Mouse (Mus musculus): ENCODE results near the gene Hipk4.

Gene Hipk4

DNA sequence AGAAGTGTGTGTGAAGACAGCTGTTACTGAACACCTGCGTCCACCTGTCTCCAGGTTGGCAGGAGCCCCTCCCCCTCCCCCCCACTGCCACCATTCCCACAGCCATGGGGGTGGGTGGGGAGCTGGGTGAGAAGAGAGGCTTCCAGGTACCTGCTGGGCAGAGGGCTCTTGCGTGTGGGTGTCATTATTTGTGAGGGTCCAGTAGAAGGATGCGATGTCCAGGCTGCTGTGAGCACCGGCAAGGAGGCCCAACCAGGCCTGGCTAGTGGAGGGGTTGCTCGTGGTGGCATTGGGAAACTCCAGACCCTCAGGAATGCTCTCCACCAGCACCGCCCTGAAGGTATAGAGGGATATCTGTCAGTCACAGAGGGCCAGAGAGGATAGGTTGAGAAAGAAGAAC is 17.9 kb downstream of the Hipk4 start:
- peak; percentile 31 for DNase-seq

DNA sequence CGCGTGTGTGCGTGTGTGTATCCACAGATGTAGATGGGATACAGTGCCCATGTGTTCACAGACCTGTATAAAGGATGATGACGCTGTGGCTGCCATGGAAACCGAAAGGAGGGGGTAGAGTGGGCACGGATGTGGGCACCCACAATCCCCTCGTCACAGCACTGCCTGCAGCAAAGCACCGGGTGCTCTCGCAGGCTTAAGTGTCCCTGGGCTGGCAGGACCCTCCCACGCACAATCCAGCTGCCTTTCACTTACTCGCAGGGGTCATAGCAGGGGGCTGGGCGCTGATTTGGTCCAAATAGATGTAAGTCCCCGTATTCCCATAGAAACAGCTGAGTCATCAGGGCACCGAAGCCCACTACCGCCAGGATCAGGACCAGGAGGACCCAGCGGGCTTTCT is 18.4 kb downstream of the Hipk4 start:
- DNase-seq: peak; percentile 96

DNA sequence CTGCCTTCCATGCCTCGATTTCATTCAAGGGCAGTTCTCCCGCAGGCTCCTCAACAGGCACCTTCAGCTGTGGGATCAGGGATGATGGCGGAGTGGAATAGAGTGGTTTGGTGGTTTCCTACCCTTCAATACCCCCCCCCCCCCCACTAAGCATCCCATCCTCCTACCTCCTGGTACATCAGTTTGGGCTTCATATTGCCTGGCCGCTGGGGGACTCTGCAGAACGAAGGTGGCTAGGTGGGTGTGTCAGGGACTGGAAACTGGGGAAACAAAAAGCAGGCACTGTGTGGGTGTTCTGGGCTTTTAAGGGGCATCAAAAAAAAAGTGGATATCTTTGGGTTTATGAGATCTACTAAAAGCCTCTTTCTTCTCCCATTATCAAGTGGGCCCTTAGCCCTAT is 18.9 kb downstream of the Hipk4 start:
- peak; percentile 32 for DNase-seq

DNA sequence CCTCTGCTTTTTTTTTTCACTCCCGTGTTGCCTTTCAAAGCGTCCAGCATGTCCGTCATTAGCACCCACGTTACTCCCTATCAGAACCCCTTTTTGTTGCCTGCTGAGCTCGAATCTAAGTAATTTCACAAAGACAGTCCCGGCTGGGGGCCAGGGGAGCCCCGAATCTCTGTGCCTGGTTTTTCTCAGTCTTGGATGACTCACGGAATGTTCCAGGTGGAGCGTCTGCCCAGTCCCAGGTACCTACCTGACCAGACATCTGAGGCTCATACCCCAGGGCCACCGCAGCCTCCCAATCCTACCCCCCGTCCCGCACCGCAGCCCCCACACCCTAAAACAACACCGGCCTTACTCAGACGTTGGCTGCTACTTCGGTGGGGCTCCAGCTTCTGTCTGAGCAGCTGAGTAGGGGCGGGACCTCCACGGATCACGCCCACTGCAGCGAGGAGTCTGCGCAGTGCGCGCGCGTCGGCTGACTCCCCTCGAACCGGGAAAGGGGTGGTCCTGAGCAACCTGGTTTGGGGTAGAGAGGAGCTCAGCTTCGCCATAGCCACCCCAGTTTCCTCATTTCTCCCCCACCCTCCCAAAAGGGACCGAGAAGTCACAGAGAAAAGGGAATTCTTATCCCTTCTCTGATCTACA is 19.4 kb downstream of the Hipk4 start:
- DNase-seq: peak; percentile 96

DNA sequence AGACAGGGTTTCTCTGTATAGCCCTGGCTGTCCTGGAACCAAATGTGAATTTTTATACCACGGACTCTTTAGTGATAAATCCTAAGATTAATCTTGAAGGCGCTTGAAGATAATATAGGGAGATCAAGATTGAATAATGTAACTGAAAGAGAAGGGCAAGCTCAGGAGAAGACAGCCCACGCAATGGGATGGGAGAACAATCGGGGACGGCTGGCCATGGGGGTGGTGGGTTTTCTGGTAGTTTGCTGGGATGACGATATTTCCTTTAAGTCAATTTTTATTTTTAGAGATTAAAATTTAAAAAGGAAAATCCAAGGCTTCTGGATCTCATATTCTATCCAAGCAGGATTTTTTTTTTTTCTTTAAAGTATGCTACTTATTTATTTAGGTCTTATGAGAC is 20.0 kb downstream of the Hipk4 start:
- no peak for DNase-seq

DNA sequence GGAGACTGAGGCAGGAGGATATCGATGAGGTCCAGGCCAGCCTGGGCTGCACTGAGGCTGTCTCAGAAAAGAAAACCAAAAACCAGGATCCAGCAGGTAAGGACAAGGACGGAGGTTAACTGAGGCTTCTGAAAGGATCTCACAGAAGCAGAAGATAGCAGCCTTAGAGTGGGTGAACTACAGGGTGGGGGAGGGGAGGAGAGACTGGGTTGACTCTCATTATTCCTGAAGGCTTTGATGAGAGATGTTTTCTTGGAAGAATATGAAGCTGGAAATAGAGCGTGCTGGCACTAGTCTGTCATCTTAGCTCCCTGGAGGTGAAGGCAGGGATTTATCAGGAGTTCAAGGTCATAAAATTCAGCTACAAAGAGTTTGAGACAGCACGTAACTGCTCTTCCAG is 20.8 kb downstream of the Hipk4 start:
- no peak for DNase-seq

DNA sequence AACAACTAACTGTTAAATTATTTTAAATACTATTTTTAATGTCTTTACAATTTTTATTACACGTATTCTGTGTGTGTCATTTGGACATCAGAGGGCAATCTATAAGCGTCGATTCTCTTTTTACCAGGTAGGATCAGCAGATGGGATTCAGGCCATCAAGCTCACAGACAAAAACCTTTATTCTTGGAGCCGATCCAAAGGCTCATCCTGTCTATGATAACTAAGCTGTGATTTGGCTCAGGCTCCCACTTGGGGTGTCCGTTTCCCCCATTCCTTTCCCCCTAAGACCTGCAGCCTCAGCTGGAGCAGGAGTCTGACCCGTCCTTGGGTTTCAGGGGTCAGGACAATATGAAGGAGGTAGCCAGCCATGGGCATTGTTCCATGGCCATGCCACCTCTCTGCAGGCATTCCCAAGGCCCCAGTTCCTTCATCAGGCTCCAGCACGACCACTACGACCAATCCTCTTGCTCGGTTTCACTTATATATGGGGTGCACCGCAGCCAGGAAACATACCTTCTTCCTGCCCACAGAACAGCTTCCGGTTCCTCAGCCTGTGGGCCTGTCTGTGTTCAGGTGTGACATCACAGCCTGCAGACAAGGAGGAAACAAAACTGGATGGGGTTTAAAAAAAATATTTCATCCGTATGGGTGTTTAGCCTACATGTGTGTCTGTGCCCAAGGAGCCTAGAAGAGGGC is 21.8 kb downstream of the Hipk4 start:
- DNase-seq: peak; percentile 84

DNA sequence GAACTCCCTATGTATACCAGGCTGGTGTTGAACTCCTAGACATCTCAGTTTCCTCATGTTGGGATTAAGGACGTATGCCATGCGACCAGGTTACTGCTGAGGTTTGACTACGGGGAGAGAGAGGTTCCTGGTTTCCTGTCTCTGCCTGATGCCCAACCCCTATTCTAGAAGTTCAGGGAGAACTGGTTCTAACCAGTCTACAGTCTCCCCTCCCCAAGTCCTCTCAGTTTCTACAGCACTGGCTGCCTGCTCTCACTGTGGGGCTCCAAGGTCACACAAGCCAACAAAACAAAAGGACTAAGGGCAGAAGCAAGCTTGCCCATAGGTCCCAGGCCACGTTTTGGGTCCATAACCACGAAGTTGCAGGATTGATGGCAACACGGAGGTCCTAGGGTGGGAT is 26.5 kb downstream of the Hipk4 start:
- DNase-seq: no peak

DNA sequence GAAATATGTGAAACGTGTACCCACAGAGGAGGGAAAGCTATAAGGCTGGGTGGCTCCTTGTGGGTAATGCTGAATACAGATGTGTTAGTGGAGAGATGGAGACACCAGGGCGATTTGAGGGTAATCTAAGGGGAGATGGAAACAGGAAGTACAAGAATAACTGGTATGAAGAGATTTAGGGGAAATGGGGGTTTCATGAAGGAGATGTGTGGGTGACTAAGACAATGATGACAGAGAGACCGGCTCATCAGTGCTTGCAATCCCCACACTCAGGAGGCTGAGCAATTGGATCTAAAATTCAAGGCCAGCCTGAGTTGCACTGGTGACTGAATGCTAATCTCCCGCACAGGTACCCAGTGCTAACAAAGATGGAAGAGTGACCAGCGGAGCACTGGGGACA is 29.0 kb downstream of the Hipk4 start:
- DNase-seq: no peak

DNA sequence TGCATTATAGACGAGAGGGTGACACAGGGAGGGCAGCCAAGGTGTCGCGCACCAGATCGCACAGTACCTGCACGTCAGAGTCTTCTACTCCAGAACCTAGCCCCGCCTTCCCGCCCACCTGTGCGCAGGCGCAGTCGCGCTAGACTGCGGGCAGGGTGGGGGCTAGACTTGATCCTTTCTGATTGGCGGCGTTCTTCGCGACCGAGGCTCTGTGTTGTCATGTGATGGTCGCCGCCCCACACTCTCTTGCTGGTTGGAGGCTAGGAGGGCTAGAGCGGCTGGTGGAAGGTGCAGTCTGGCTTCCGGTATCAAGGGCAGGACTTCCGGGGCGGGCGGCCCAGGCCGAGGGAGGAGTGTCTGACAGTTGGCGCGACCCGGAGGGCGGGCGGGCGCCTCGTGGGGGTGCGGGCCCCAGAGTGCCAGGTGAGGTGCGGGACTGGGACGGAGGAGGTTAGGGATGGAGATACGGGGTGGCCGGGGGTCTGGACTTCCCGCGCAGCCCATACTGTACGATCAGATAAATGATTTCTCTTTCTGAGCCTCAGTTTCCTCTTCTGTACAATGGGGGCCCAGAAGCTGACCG is 30.0 kb downstream of the Hipk4 start, which contains the start of the genes Pld3 and 2310022A10Rik:
Pld3 (minus strand) TSS at position 288 of the 583 bp plus-strand sequence.
2310022A10Rik (plus strand) TSS at position 303 of the 583 bp plus-strand sequence.
- peak; percentile 96 for DNase-seq

DNA sequence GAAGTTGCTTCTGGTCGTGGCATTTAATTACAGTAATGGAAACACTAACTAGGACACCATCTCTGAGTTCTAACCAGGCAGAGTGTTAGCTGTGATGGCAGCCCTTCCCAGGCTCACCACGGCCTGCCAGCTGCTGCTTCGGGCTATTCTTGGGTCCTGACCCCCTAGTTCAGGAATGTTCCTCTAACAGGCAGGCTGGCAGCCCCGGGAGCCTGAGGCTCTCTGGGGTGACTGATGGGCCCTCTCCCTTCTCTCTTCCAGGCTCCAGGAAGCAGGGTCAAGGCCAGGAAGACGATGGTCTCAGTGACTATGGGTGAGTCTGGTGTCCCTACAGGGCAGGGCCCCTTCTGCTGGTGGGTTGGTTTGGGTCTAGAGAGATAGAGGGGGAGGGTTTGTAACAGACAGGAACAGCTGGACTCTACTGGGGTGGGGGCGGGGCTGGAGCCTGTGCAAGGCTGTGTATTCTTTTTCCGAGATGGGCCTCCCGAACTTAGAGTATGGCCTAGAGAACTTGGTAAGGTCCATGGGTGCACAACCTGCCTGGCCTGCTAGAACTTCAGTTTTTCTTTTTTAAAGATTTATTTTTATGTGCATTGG is 37.3 kb downstream of the Hipk4 start:
- no peak for DNase-seq

DNA sequence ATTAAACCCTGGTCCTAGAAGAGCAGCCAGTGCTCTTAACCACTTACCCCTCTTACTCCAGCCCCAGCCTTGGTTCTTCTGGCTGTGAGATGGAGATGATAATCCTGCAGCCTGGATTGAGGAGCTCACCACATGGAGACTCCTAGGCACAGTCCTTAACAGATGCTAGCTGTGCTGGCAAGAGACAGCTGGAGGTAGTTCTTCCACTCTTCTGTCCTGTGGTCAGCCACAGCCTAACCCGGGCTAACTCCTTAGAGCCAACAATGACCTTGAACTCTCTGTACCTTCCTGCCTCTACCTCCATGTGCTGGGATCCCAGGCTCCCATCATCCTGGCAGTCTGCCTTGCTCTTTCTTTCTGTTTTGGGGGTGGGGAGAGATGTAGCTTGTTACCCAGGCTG is 37.9 kb downstream of the Hipk4 start:
- DNase-seq: no peak

DNA sequence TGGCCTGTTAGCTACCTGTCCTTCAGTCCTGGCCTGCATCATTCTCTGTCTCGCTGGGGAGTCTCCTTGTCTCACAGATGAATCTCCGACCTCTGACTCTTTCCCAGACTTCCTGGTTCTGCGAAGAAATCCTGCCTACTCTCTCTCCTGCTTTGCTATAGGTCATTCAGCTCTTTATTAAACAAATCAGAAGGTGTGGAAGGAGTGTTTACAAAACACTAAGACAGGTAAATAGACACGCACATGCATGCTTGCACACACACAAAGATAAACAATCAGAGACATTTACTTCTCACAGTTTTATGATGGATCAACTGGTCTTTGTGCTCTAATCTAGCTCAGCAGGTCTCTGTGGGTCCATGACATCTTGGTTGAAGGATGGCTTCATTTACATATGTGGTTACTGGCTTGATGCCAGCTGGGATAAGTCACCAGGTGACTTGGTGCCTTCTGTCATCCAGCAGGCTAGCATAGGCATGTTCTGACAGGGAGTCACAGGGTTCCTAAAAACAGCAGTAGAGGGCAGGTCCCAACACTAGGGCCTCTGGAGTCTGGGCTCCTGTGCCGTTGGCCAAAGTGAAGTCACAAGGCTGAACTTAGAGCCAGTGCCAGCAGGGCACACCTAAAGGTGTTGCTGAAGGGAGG is 46.6 kb downstream of the Hipk4 start:
- no peak for DNase-seq

DNA sequence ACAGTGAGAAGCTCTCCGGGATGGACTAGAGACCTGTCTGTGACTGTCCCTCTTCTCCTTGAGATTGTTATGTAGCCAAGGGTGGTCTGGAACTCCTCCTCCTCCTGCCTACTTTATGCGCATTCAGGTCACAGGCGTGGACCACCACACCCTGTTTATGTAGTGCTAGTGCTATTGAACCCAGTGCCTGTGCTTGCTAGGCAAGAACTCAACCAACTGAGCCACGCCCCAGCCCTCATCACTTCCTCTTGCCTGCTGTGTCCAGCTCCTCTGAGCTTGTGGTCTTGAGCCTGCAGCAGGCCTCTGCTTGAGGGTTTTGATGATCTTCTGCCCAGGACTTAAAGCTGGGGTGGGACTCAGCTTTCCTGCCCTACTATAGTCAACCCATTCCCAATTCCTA is 49.1 kb downstream of the Hipk4 start:
- no peak for DNase-seq

DNA sequence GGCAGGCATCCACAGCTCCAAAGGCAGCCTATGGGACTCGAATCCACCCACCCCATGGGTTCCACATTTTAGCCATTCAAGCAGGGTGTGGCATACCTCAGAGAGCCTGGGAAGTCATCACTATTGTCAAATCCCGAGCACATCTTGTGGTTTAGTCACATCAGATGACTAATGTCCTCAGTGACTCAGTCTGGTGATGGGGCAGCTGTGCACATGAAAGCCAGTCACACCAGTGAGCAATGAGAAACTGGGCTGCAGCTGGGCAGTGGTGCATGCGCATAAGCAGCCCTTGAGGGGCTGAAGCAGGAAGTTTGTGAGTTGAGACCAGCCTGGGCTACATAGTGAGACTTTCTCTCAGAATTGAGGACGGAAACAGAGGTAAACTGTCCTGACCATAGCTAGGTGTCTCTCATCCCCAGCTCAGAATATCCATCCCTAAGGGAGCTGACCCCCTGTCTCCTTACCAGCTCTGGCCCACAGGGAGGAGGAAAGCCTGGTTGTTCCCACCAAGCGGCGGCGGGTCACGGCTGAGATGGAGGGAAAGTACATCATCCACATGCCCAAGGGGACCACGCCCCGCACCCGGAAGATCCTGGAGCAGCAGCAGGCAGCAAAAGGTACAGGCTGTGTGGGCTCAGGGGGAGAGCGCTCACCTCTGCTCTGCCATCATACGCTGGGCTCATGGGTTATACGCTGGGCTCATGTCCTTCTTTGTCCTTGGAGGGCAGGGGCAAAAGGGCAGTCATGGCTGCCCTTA is 51.2 kb downstream of the Hipk4 start:
- DNase-seq: no peak

DNA sequence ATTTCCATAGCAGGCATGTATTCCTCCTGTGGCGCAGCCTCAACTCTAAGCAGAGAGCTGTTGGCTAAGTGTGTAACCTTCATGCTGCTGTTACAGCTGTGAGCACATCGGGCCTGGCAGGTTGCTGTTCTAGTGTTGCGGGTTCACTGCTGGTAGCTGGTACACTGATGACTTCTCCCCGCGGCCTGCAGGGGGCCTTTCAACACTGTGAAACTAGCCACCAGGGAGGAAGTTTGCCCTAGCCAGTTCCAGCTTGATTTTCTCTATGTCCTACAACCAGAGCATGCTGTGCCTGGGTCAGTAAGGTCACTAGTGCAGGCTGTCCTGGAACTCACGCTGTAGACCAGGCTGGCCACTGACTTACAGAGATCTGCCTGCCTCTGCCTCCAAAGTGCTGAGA is 53.8 kb downstream of the Hipk4 start:
- peak; percentile 67 for DNase-seq

DNA sequence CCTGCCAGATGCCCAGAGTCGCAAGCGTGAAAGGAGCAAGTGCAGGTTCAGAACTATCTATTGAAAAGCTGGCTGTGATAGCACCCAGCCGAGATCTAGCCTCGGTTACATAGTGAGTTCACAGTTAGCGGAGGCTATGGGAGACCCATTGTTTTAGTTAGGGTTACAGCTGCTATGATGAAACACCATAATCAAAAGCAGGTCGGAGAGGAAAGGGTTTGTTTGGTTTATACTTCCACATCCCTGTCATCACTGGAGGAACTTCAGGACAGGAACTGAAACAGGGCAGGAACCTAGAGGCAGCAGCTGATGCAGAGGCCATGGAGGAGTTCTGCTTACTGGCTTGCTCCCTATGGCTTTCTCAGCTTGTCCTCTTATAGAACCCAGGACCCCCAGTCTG is 54.5 kb downstream of the Hipk4 start:
- no peak for DNase-seq

DNA sequence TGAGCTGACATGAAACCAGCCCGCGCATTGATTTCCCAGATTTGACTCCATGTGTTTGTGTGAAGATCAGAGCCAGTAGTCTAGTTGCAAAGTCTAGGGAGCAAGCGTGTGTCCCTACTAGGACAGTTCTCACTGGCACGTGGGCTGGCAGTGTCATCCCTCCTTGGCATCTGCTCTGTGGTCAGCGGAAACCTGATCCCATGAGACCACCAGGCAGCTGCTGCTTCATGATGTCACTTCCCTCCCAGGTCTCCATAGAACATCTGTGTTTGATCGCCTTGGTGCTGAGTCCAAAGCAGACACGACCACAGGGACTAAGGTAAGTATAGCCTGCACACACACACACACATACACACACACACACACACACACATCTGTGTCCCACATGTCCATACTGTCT is 55.4 kb downstream of the Hipk4 start:
- DNase-seq: no peak

DNA sequence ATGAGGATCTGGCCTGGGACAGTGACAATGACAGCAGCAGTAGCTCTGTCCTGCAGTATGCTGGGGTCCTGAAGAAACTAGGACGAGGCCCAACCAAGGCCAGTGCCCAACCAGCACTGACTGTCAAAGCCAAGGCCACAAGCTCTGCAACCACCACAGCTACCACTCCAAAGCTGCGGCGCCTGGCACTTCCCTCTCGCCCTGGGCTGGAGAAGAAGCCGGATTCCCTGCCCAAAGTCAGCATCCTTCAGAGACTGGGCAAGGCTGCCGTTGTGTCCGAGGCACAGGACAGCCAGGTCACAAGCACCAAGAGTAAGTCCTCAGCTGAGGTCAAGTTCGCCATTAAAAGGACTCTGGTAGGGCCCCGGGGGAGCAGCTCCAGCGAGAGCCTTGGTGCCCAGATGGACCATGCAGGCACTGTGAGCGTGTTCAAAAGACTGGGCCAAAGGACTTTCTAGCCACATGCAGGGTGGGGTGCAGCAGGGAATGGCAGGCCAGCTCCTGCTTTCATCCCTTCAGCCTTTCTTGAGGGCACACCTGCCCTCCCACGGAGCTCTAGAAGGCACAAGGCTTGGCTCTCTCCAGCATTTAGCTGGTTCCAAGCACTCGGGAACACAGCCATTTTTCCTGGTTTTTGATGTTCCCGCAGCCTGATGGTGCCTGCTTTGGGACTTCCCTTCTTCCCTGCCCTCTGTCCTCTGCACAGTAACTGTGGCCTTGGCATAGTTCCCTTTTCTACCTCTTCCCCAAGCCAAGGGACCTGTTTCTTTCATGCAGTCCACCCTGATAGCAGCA is 57.5 kb downstream of the Hipk4 start:
- DNase-seq: no peak
